Comparison of ENCODE assay signal across 9 mouse cellular contexts in the genomic region with DNA sequence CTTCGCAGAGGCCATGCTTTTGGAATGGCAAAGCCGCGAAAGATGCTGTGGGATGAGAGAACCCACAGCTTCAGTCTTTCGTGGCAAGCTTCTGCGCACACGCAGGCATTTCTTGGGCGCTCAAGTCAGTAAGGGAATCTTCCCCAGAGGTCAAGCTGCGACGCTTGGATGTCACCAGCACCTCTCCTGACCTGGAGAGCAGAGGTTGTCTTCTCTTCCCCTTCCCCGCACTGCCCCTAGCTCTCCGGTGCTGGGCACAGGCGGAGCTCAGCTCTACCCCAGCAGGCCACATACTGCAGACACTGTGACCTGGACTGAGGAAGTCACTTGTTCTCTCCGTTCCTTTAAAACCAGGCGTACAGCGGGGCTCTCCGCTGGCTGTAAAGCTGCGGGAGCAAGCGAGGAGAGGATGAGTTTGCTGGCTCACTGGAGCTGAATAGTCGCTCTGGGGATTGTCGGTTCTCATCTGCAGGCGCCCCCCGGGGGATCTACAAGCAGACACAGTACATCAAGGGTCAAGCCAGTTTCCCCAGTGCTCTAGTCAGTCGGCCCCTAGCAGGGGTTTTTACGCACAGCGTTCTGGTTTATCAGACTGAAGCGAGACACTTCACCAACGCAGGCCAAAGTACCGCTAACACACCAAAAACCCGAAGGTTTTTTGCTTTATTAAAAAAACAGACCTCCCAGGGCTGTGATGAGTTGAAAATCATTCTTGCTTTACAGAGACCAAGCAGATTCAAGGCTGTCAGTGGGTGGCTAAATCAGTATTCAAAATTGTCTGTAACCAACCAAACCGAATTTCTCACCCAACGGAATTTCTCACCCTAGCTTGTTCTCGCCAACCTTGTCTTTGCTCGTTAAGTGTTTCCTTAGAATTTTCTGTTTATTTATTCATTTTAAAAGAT. TPM values are rescaled to one million over a fixed set of nuclear protein-coding genes. Genes with fewer than 3 reads are reported as not detected.
DNase-seq lines count a peak whose midpoint lies in the region; ATAC-seq lines count a peak whose summit lies in the region.
"Had no signal": no experiment of that assay in that cellular context is flagged by ENCODE, and none has a peak within 500 bp of the region (broad histone marks: within the 10 kb centered on the region; RNA-seq: fewer than 3 reads in every experiment).

No protein-coding gene starts in this region.

- no peak for ATAC-seq in intestine, embryonic 16.5 days
- 0 out of 2 replicates have a peak, but pooled peaks have one; percentile 6 for ATAC-seq in neural tube, embryonic 12.5 days (ENCODE audit: low FRiP score, low read depth)

- intact Hi-C loops in left cerebral cortex, postnatal 10 days (cut with DNase I), result loop anchor here (1.0 to 2.0 kb wide), 2 partner anchors 643 to 715 kb away; no protein-coding TSS in a partner anchor

- peaks cover 40% of the 10 kb centered on the region for H3K27me3 ChIP-seq in intestine, embryonic 16.5 days (replicated peaks; ENCODE audit: control insufficient read depth, insufficient read depth, low read length)
- H3K27me3 ChIP-seq in neural tube, embryonic 12.5 days (replicated peaks), result peaks cover 58% of the 10 kb centered on the region

- no peaks in the 10 kb centered on the region for H3K36me3 ChIP-seq in intestine, embryonic 16.5 days (ENCODE audit: control insufficient read depth, insufficient read depth, low read length)
- H3K36me3 ChIP-seq in neural tube, embryonic 12.5 days, result no peaks in the 10 kb centered on the region

- peak overlapping the region; percentile 27 for H3K4me3 ChIP-seq in intestine, embryonic 16.5 days (ENCODE audit: low read length)
- H3K4me3 ChIP-seq in neural tube, embryonic 12.5 days, result peak overlapping the region; percentile 9

- H3K27ac ChIP-seq in intestine, embryonic 16.5 days (ENCODE audit: low read length), result no peak overlapping the region
- no peak overlapping the region for H3K27ac ChIP-seq in neural tube, embryonic 12.5 days

- no peaks in the 10 kb centered on the region for H3K9me3 ChIP-seq in intestine, embryonic 16.5 days (ENCODE audit: control insufficient read depth, low read length)
- no peaks in the 10 kb centered on the region for H3K9me3 ChIP-seq in neural tube, embryonic 12.5 days

- 0 out of 2 replicates have a peak, but pooled peaks cover 3% of the 10 kb centered on the region for H3K4me1 ChIP-seq in intestine, embryonic 16.5 days (ENCODE audit: control insufficient read depth, insufficient read depth, low read length)
- H3K4me1 ChIP-seq in neural tube, embryonic 12.5 days, result peaks cover 28% of the 10 kb centered on the region

- DNase-seq in adrenal gland, adult 2 months, result peak; percentile 19
- DNase-seq in adrenal gland, postnatal 4 days (ENCODE audit: low spot score in 2 of 2), result no peak
- peak; percentile 16 for DNase-seq in thymus, postnatal 0 days (ENCODE audit: low spot score)
- DNase-seq in thymus, postnatal 36 days, result no peak
- DNase-seq in left cerebral cortex, postnatal 10 days (ENCODE audit: extremely low spot score in 1 of 2, low spot score in 2 of 2), result no peak
- no peak for DNase-seq in right cerebral cortex, adult 18-20 months

- no peak overlapping the region for H3K9ac ChIP-seq in intestine, embryonic 16.5 days (ENCODE audit: low read depth, low read length)
- H3K9ac ChIP-seq in neural tube, embryonic 12.5 days, result no peak overlapping the region

- 28% methylated on average over 33 of the region's 33 CpGs for WGBS in intestine, embryonic 16.5 days
- under 1% methylated on average over 33 of the region's 33 CpGs for WGBS in neural tube, embryonic 12.5 days

- H3K4me2 ChIP-seq in intestine, embryonic 16.5 days (ENCODE audit: low read depth, low read length), result peak overlapping the region; percentile 39
- H3K4me2 ChIP-seq in neural tube, embryonic 12.5 days (replicated peaks), result peak overlapping the region; percentile 53

RNA-seq across cellular contexts. Expression of gene Nkx3-2, which starts 3.2 kb away (rescaled TPM):
- not detected for total RNA-seq in adrenal gland, adult 2 months (2021)
- 0.11 TPM in 1 of 2 replicates, not detected in the other for polyA plus RNA-seq in adrenal gland, adult 2 months (2012; rRNA removed)
- not detected for total RNA-seq in adrenal gland, postnatal 4 days (2021)
- not detected in 2 replicates for polyA plus RNA-seq in thymus, postnatal 0 days (2015; fragmentation: Nextera tagmentation; extraction: Ambion mirVana)
- polyA plus RNA-seq in intestine, embryonic 16.5 days (2015; fragmentation: Nextera tagmentation; extraction: Ambion mirVana), result 1.5 and 1.9 TPM in 2 replicates
- polyA plus RNA-seq in neural tube, embryonic 12.5 days (2016; fragmentation: Nextera tagmentation; extraction: Ambion mirVana), result 2.1 and 4.0 TPM in 2 replicates
- total RNA-seq in left cerebral cortex, postnatal 10 days (2021), result not detected
- polyA plus RNA-seq: gonadal fat pad, adult 2 months had no signal

RNA-seq across cellular contexts. Expression of gene Rab28, which starts 59.6 kb away (rescaled TPM):
- total RNA-seq in adrenal gland, adult 2 months (2021), result 10 to 100 TPM; 39.9 to 73.5 TPM
- 78.7 and 102 TPM in 2 replicates for polyA plus RNA-seq in adrenal gland, adult 2 months (2012; rRNA removed)
- total RNA-seq in adrenal gland, postnatal 4 days (2021), result 10 to 100 TPM; 49.8 to 54.7 TPM
- polyA plus RNA-seq in thymus, postnatal 0 days (2015; fragmentation: Nextera tagmentation; extraction: Ambion mirVana), result 35.6 and 41.0 TPM in 2 replicates
- polyA plus RNA-seq in intestine, embryonic 16.5 days (2015; fragmentation: Nextera tagmentation; extraction: Ambion mirVana), result 41.9 and 49.6 TPM in 2 replicates
- polyA plus RNA-seq in neural tube, embryonic 12.5 days (2016; fragmentation: Nextera tagmentation; extraction: Ambion mirVana), result 82.3 and 86.2 TPM in 2 replicates
- total RNA-seq in left cerebral cortex, postnatal 10 days (2021), result 10 to 100 TPM; 47.3 to 49.3 TPM

Comparison
In these comparisons a context has a peak if more than half of its experiments do, and no peak if none do; other contexts are left out.
1. DNase-seq: peak in adrenal gland, adult 2 months (single experiment) and thymus, postnatal 0 days (single experiment); none in adrenal gland, postnatal 4 days (0 of 2), thymus, postnatal 36 days (0 of 2), left cerebral cortex, postnatal 10 days (0 of 2) and right cerebral cortex, adult 18-20 months (single experiment).